Mouse (Mus musculus): ENCODE results near the gene Lrrc8a.

Lrrc8a gene

DNA sequence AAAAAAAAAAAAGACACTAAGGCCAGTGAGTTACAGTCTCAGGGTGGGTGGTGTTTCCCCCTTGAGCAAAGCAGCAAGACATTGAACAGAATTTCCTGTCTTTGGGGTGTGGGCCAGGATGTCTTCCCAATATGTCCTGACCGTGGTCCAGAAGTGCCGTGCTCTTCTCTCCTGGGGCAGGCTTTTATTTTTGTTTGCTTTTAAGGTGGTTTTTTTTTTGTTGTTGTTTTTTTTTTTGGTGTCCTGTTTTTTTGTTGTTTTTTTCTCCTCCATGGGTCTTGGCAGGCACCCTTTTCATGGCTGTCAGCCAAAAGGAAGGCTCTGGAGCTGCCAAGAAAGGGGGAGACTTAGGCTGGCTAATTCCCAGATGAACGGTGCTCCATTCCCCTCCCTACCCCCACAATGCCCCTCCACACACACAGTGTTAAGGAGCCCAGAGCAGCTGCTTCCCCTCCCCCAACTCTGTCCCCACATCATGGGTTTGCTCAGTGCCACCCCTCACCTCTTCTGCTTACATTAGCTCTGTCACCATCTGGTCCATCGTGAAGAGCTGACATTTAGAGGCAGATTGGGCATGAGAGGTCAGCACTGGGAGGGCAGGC, 25.4 kb downstream of the Lrrc8a start:
- no peak for DNase-seq (ENCODE audit: low read depth, low spot score)
- no peaks in the 10 kb centered on the region for H3K27me3 ChIP-seq (ENCODE audit: control insufficient read depth, insufficient read depth, low read length, poor library complexity, severe bottlenecking)
- peaks cover 4% of the 10 kb centered on the region for H3K36me3 ChIP-seq (ENCODE audit: control insufficient read depth, insufficient read depth, low read length, poor library complexity, severe bottlenecking)

DNA sequence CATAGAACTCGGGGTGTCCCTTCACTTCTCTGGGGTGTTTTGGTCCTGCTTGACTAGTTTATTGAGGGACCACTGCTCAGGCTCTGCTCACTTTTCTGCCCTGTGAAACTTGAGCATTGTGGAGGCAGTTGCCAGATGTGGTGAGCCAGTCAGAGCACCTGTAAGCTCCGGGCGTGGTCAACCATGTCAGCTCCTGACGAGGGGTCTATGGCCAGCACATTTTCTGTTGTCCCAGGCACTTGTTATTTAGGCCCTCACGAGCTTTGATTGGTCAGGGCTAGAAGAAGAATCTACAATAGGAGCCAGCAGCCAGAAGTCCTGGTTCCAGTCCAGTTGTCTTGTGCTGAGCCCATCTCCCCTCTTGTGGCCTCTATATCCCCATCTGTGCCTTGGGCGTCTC, 26.3 kb downstream of the Lrrc8a start:
- peaks cover 4% of the 10 kb centered on the region for H3K36me3 ChIP-seq (ENCODE audit: control insufficient read depth, insufficient read depth, low read length, poor library complexity, severe bottlenecking)
- H3K27me3 ChIP-seq (ENCODE audit: control insufficient read depth, insufficient read depth, low read length, poor library complexity, severe bottlenecking), result no peaks in the 10 kb centered on the region
- no peak for DNase-seq (ENCODE audit: low read depth, low spot score)

DNA sequence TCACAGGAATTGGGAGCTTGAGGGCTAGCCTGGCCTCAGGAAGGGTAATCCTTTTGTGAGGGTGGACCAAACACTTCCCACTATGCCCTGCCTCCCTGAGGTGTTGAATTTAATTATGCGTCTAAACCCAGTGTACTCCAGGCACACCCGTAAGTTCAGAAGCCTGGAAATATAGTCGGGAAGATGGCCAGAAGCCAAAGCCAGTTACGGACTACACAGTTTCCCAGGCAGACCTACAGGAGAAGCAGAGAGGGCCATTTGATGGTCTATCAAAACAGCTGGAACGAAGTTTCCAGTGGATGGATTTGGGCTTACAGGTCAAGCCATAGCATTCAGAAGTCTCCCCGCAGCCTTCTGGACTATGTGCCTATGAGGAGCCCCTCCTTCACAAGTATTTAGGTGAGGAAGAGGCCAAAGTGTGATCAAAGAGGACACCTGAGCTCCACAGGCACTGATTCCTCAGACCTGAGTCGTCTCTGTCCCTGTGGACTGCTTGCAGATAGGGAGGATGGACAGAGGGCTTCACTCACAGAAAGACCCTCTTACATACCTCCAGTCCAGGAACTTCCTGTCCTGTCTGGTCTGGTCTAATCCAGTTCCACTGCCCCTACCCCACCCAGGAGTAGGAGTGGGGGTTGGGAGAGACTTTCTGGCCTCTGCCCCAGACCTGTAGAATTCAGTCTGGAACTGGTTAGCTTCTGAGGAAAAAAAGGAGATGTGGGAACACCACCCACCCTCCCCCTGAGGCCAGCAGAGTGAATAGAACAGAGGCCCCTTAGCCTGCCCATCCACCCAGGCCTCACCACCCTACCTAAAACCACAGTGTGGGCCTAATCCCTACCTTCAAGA, 27.4 kb downstream of the Lrrc8a start:
- Histone ChIP-seq H3K27me3 (ENCODE audit: control insufficient read depth, insufficient read depth, low read length, poor library complexity, severe bottlenecking) (no peaks in the 10 kb centered on the region), H3K36me3 (ENCODE audit: control insufficient read depth, insufficient read depth, low read length, poor library complexity, severe bottlenecking) (peaks cover 4% of the 10 kb centered on the region)
- DNase-seq (ENCODE audit: low read depth, low spot score), result no peak

DNA sequence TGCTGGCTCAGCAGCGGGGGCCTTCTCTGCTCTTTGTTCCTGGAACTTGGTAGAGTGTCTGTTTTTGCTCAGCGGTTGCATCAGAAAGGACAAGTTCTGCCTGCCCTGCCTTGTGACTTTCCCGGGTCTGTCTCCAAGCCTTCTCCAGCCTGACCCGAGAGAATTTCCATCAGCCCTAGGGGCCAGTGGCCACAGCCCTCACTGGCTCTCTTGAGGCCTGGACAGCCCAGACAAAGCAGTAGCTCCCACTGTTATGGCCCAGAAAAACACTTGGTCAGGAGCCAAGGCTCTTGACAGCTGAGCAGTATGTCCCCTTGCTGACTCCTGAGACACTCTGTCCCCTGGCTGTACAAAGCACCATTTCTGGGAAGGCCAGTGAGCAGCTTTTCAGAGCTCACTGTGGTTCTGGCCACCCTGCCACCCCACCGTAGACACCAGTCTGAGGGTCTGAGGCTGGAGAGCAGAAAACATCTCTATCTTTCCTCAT, 28.3 kb downstream of the Lrrc8a start, which contains the start of gene Phyhd1:
Gene Phyhd1 (plus strand): TSS at position 437 of the 487 bp plus-strand sequence.
- no peak for DNase-seq (ENCODE audit: low read depth, low spot score)
- no peaks in the 10 kb centered on the region for H3K27me3 ChIP-seq (ENCODE audit: control insufficient read depth, insufficient read depth, low read length, poor library complexity, severe bottlenecking)
- H3K36me3 ChIP-seq (ENCODE audit: control insufficient read depth, insufficient read depth, low read length, poor library complexity, severe bottlenecking), result peaks cover 4% of the 10 kb centered on the region

DNA sequence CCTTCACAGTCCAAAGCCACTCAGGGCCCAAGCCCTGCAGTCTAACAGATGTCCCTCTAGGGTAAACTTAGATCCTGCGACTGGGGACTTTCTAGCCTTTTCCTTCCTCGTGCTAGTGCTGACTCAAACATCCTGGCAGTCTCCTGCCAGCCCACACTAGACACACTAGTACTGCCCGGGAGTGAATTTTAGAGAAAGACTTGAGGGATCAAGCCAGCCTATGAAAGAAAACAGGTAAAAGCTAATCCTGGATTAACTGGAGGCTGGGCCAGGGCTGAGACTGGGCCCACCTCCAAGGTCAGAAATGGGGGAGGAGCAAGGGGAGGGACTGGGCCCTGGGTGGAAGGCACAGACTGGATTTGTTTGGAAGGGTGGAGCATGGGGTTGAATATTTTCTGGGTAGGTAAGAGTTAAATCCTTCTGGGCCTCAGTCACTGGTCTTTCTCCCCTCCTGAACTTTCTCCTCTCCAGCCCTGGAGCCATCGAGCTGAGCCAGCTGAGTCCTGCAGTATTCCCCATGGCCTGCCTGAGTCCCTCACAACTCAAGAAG, 29.0 kb downstream of the Lrrc8a start:
- H3K36me3 ChIP-seq (ENCODE audit: control insufficient read depth, insufficient read depth, low read length, poor library complexity, severe bottlenecking), result peaks cover 4% of the 10 kb centered on the region
- no peaks in the 10 kb centered on the region for H3K27me3 ChIP-seq (ENCODE audit: control insufficient read depth, insufficient read depth, low read length, poor library complexity, severe bottlenecking)
- DNase-seq (ENCODE audit: low read depth, low spot score), result no peak

DNA sequence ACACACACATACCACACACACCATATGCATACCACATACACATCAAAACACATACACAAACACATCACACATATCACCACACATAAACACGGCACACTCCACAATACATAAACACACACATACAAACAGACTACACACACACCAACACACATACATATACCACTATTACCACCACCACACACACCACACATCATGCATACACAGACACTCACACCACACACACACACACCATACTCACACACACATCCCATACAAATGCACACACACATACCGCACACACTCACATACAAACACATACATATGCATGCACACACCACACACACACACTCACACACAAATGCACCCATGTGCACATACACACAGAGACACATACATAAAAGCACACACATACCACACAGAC, 30.0 kb downstream of the Lrrc8a start:
- peaks cover 4% of the 10 kb centered on the region for H3K36me3 ChIP-seq (ENCODE audit: control insufficient read depth, insufficient read depth, low read length, poor library complexity, severe bottlenecking)
- no peak for DNase-seq (ENCODE audit: low read depth, low spot score)
- H3K27me3 ChIP-seq (ENCODE audit: control insufficient read depth, insufficient read depth, low read length, poor library complexity, severe bottlenecking), result no peaks in the 10 kb centered on the region

DNA sequence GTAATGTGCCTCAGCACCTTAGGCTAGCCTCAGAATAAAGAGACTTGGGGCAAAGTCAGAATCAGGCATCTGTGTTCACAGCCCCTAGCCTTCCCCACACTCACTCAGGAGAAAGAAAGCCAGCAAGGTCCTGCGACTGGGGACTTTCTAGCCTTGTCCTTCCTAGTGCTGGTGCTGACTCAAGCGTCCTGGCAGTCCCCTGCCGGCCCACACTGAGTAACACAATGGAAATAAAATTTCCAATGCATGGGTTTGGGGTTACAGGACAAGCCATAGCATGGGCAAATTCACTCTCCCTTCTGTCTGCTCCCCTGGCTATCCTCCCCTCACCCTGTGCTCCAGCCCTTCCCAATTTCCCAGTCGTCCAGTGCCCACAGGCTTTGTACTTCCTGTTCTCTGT, 30.9 kb downstream of the Lrrc8a start:
- H3K27me3 ChIP-seq (ENCODE audit: control insufficient read depth, insufficient read depth, low read length, poor library complexity, severe bottlenecking), result no peaks in the 10 kb centered on the region
- no peak for DNase-seq (ENCODE audit: low read depth, low spot score)
- H3K36me3 ChIP-seq (ENCODE audit: control insufficient read depth, insufficient read depth, low read length, poor library complexity, severe bottlenecking), result no peaks in the 10 kb centered on the region; the same call in 1 of the 2 replicates

DNA sequence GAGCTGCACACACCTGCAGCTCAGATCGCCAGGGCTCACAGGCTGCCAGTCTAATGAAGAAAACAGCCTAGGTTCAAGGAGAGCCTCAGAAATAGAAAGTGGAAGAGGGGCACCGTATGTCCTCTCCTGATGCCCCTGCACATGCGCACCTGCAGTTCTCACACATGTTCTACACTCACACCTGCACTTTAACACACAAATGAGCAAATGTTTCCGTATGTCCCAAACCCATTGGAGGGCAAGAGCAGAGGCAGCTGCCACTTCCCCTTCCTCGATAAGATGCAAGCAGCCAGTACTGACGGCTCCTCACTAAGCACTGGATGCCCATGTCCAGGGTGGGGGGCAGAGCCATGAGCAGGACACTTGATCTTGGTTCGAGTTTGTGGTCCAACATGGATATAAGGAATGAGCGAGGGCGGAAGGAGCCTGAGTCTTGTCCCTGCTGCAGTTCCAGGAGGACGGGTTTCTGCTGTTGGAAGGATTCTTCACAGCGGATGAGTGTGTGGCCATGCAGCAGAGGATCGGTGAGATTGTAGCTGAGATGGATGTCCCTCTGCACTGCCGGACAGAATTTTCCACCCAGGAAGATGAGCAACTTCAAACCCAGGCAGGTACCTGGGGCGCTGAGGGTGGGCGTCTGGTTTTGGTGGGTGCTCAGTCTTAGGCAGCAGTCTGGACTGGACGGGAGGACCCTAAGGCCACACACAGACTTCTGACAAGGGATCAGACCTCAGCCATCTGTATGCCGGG, 31.9 kb downstream of the Lrrc8a start:
- no peaks in the 10 kb centered on the region for H3K36me3 ChIP-seq (ENCODE audit: control insufficient read depth, insufficient read depth, low read length, poor library complexity, severe bottlenecking)
- H3K27me3 ChIP-seq (ENCODE audit: control insufficient read depth, insufficient read depth, low read length, poor library complexity, severe bottlenecking), result no peaks in the 10 kb centered on the region
- peak; percentile 48 for DNase-seq (ENCODE audit: low read depth, low spot score)

DNA sequence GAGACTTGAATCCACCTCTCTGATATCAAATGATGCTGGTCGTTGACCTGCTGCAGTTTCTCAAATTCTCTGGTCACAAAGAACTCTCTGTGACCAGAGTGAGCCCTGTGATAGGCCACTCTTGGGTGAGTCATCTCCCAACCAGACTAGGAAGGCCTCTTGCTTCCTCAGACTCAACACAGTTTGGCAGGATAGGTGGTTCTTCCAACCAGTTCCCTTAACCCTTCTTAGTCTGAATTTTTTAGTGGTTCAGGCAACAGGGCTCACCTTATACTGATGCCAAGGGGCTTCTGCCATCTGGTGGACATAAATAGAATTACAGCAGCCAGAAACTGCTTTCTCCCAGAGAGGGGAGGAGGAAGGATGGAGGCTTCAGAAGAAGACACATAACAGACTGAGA, 32.6 kb downstream of the Lrrc8a start:
- DNase-seq (ENCODE audit: low read depth, low spot score), result peak; percentile 79
- Histone ChIP-seq H3K36me3 (ENCODE audit: control insufficient read depth, insufficient read depth, low read length, poor library complexity, severe bottlenecking) (no peaks in the 10 kb centered on the region), H3K27me3 (ENCODE audit: control insufficient read depth, insufficient read depth, low read length, poor library complexity, severe bottlenecking) (no peaks in the 10 kb centered on the region)

DNA sequence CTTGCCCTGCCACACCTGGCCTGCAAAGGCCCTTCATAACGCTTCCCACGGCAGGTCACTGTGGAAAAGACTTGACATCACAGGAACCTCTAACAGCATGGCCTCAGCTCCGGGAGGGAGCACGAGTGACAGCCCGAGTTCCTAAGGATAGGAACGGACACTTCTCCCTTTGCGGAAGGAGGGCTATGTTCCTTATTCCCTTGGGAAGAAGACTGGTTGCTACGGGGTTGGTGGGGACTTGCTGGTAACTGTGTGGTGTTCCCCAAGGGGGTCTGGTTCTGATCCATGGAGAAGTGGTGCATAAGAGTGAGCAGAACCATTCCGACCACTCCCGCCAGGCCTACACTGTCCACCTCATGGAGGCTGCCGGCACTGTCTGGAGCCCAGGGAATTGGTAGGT, 43.2 kb downstream of the Lrrc8a start, which contains the start of gene Gm28038:
Gene Gm28038 (plus strand): TSS at position 301 of the 400 bp plus-strand sequence.
- DNase-seq (ENCODE audit: low read depth, low spot score), result no peak
- H3K36me3 ChIP-seq (ENCODE audit: control insufficient read depth, insufficient read depth, low read length, poor library complexity, severe bottlenecking), result no peaks in the 10 kb centered on the region
- no peaks in the 10 kb centered on the region for H3K27me3 ChIP-seq (ENCODE audit: control insufficient read depth, insufficient read depth, low read length, poor library complexity, severe bottlenecking)

DNA sequence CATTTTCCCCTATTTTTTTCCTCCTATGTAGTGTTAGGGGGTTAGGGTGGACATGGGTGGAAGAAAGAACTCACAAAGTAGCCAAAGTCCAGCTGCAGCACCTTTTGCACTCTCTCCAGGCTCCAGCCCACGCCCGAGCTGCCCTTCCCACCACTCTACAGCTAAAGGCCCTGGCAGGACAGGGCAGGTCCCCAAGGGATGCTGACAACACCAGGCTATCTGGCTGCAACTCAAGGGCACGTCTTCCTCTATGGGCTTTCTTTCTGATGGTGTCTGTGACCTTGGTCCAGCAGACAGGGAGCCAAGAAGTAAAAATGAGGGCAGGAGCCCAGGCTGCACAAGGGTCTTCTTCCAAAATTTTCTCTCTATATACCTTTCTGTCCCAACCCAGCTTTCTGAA, 44.1 kb downstream of the Lrrc8a start:
- H3K36me3 ChIP-seq (ENCODE audit: control insufficient read depth, insufficient read depth, low read length, poor library complexity, severe bottlenecking), result no peaks in the 10 kb centered on the region
- DNase-seq (ENCODE audit: low read depth, low spot score), result no peak
- H3K27me3 ChIP-seq (ENCODE audit: control insufficient read depth, insufficient read depth, low read length, poor library complexity, severe bottlenecking), result no peaks in the 10 kb centered on the region

DNA sequence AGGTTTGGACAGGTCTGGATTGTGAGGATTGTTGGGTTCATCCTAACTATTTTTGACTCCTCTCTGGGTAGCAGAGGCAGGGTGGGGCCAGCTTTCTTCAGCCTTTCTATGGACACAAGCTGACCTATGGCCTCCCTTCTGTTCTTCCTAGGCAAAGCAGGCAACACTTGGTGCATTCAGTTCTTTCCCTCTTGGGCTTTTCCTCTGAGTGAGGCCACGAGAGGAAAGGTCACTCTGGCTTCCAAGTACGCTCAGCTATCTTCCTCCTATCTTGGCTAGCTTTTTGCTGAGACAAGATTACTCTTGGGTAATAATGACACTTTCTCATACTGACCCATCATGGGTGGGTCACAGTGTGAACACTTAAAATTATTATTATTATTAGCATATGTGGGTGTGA, 45.7 kb downstream of the Lrrc8a start:
- no peaks in the 10 kb centered on the region for H3K27me3 ChIP-seq (ENCODE audit: control insufficient read depth, insufficient read depth, low read length, poor library complexity, severe bottlenecking)
- DNase-seq (ENCODE audit: low read depth, low spot score), result no peak
- no peaks in the 10 kb centered on the region for H3K36me3 ChIP-seq (ENCODE audit: control insufficient read depth, insufficient read depth, low read length, poor library complexity, severe bottlenecking)

DNA sequence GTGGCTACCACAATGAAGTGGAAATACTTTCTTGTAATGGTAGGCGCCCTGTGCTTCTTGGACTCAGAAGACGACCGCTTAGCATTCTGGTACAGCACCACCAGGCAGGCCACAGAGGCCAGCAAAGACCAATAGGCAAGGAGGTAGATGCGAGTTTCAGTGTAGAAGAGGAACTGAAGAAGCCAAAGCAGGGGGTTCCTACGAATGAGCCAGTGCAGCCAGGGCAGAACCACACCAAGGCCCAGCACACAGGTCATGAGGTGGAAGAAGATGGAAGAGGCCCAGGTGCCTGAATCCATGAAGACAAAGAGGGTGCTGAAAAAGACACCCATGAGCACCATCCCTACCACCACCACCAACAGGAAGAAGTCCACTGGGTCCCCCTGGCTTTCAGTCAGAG, 47.5 kb downstream of the Lrrc8a start:
- Histone ChIP-seq H3K27me3 (ENCODE audit: control insufficient read depth, insufficient read depth, low read length, poor library complexity, severe bottlenecking) (no peaks in the 10 kb centered on the region), H3K36me3 (ENCODE audit: control insufficient read depth, insufficient read depth, low read length, poor library complexity, severe bottlenecking) (no peaks in the 10 kb centered on the region)
- DNase-seq (ENCODE audit: low read depth, low spot score), result no peak

DNA sequence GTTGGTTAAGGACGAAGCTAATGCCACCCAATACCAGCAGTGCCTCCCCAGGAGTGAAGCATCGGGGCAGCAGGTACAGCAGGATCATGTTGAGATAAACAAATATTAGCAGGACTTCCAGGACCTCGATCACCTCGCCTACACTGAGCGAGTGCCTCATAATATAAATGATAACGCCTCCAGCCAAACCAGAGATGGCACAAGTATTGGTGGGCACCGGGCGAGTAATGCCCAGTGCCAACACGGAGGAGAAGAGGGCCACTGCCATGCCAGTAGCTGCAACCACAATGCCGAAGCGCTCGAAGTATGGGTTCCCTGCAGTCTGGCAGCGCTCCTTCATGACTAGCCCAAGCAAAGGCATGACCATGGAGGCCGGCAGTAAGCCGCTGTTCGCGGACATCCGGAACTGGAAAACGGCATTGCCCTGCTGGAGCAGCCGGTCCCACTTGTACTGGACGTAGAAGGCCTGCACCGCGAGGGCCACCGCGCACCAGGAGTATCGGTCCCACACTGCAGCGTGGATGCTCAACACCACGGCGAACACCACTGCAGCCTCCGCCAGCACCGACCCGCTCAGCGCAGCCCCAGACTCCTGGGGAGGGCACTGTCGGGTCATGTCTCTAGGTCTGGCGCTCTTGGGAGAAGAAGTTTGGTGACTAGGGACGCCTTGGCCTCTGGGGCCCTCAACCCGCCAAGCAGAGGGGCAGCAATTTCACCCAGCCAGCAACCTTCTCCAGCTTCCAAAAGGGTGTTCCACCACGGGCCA, 48.1 kb downstream of the Lrrc8a start:
- Histone ChIP-seq H3K27me3 (ENCODE audit: control insufficient read depth, insufficient read depth, low read length, poor library complexity, severe bottlenecking) (no peaks in the 10 kb centered on the region), H3K36me3 (ENCODE audit: control insufficient read depth, insufficient read depth, low read length, poor library complexity, severe bottlenecking) (no peaks in the 10 kb centered on the region)
- DNase-seq (ENCODE audit: low read depth, low spot score), result no peak
